Mouse (Mus musculus) stomach, embryonic 14.5 days (tissue): ENCODE data around the gene Ski. TPM values are rescaled to one million over a fixed set of nuclear protein-coding genes. Genes with fewer than 3 reads are reported as not detected.
A peak's percentile ranks its signal among the peaks of the same experiment; 100 is the strongest.

Experiments
- ATAC-seq: fragments of 200-750 bp; cut with Nextera tagmentation; 2 replicates; pipeline ENCODE4 v1.8.0; 2017; ENCODE audit warnings: low read depth, moderate TSS enrichment; ENCODE audit not compliant: insufficient number of reproducible peaks, insufficient read depth, low FRiP score
- H3K27ac ChIP-seq: fragments of 300-500 bp; sonication (generic); 2 replicates; pipeline ENCODE4 v1.5.1; 2014; ENCODE audit warnings: mild to moderate bottlenecking, low read length, moderate library complexity, mixed read lengths
- H3K27me3 ChIP-seq: fragments of 300-500 bp; sonication (generic); 2 replicates; pipeline ENCODE4 v1.6.1; 2014; ENCODE audit warnings: low read length, control low read depth, mixed read lengths; ENCODE audit not compliant: control insufficient read depth, insufficient read depth
- H3K36me3 ChIP-seq: fragments of 300-500 bp; sonication (generic); 2 replicates; pipeline ENCODE4 v1.6.1; 2014; ENCODE audit warnings: mild to moderate bottlenecking, control low read depth, low read length, moderate library complexity, mixed read lengths; ENCODE audit not compliant: control insufficient read depth, insufficient read depth
- H3K4me1 ChIP-seq: fragments of 300-500 bp; sonication (generic); 2 replicates; pipeline ENCODE4 v1.6.1; 2014; ENCODE audit warnings: low read length, control low read depth, mixed read lengths; ENCODE audit not compliant: control insufficient read depth, insufficient read depth
- H3K4me2 ChIP-seq: fragments of 300-500 bp; sonication (generic); replicated peaks from 2 replicates; pipeline ENCODE4 v1.6.1; 2014; ENCODE audit warnings: low read depth, low read length, control low read depth
- H3K4me3 ChIP-seq: fragments of 300-500 bp; sonication (generic); 2 replicates; pipeline ENCODE4 v1.5.1; 2014; ENCODE audit warnings: low read depth, low read length, control low read depth
- H3K9ac ChIP-seq: fragments of 300-500 bp; sonication (generic); replicated peaks from 2 replicates; pipeline ENCODE4 v1.6.1; 2014; ENCODE audit warnings: low read depth, mild to moderate bottlenecking, control low read depth, low read length, moderate library complexity, mixed read lengths
- H3K9me3 ChIP-seq: fragments of 300-500 bp; sonication (generic); 2 replicates; pipeline ENCODE4 v1.6.1; 2016; ENCODE audit warnings: low read depth, low read length, control low read depth; ENCODE audit not compliant: control insufficient read depth
- WGBS: fragments of 180-500 bp; shearing (Covaris S2); extraction: QIAGEN DNeasy Blood & Tissue Kit; methylation state at CpG from one replicate; pipeline ENCODE4 v1.1.7; 2014; 5-methylcytosine and 5-hydroxymethylcytosine counted together
- polyA plus RNA-seq: library from polyadenylated mRNA; unstranded; fragments of >200 nt; fragmentation: Nextera tagmentation; extraction: Ambion mirVana; gene quantifications from 2 replicates; pipeline ENCODE4 v1.2.1, GENCODE M21; 2014

Ski gene
- polyA plus RNA-seq, 1 experiment from 2014 or later = 32.0 TPM

DNA sequence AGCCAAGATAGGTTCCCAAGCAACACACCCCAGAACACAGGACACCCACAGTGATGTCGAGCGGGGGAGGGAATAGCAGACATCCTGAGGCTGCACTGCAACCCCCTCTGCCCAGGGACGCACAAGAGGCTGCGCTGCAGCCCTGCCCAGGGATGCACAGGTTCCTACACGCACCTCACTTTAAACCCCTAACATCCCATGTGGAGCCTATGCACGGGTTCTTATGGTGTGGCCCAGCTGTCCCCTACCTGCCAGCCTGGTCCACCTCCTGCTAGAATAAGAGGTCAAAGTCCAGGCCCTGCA is 8.7 kb downstream of the Ski start:
- 72% methylated on average over 6 of the region's 6 CpGs for WGBS
- no peak overlapping the region for H3K4me2 ChIP-seq

GRCm38 (mm10) chr4:155213052-155213751 is 9.2 kb downstream of the Ski start:
- Histone ChIP-seq H3K4me3 (no peak overlapping the region), H3K4me2 (no peak overlapping the region), H3K27me3 (no peaks in the 10 kb centered on the region), H3K27ac (no peak overlapping the region), H3K9ac (no peak overlapping the region), H3K4me1 (peaks cover 57% of the 10 kb centered on the region), H3K9me3 (no peaks in the 10 kb centered on the region), H3K36me3 (peaks cover 11% of the 10 kb centered on the region)
- ATAC-seq = no peak
- 61% methylated on average over 9 of the region's 9 CpGs for WGBS

More for the DNA sequence above, 8.7 kb downstream of the Ski start:
- Histone ChIP-seq H3K27ac (no peak overlapping the region), H3K9ac (no peak overlapping the region), H3K36me3 (peaks cover 11% of the 10 kb centered on the region), H3K9me3 (no peaks in the 10 kb centered on the region), H3K27me3 (no peaks in the 10 kb centered on the region), H3K4me1 (peaks cover 57% of the 10 kb centered on the region), H3K4me3 (no peak overlapping the region)
- ATAC-seq = peak; percentile 7; the same call in 1 of the 2 replicates

GRCm38 (mm10) chr4:155209494-155209893 is 12.9 kb downstream of the Ski start:
- peaks cover 48% of the 10 kb centered on the region for H3K4me1 ChIP-seq
- H3K4me2 ChIP-seq = no peak overlapping the region
- WGBS = 92% methylated on average over 5 of the region's 5 CpGs
- no peak overlapping the region for H3K27ac ChIP-seq
- H3K36me3 ChIP-seq = peaks cover 9% of the 10 kb centered on the region; the same call in 1 of the 2 replicates
- no peak overlapping the region for H3K9ac ChIP-seq
- no peak overlapping the region for H3K4me3 ChIP-seq
- no peak for ATAC-seq
- no peaks in the 10 kb centered on the region for H3K9me3 ChIP-seq
- H3K27me3 ChIP-seq = no peaks in the 10 kb centered on the region

- ATAC-seq = no peak
- Histone ChIP-seq H3K4me1 (peaks cover 44% of the 10 kb centered on the region), H3K4me3 (no peak overlapping the region), H3K9me3 (no peaks in the 10 kb centered on the region), H3K27ac (no peak overlapping the region), H3K27me3 (no peaks in the 10 kb centered on the region), H3K4me2 (no peak overlapping the region), H3K9ac (no peak overlapping the region), H3K36me3 (peaks cover 9% of the 10 kb centered on the region; the same call in 1 of the 2 replicates)
Measured at GRCm38 (mm10) chr4:155209079-155209478, 13.3 kb downstream of the Ski start.

- Histone ChIP-seq H3K27me3 (no peaks in the 10 kb centered on the region), H3K9me3 (no peaks in the 10 kb centered on the region), H3K9ac (no peak overlapping the region), H3K4me1 (peaks cover 39% of the 10 kb centered on the region), H3K4me2 (no peak overlapping the region), H3K27ac (no peak overlapping the region), H3K36me3 (peaks cover 9% of the 10 kb centered on the region; the same call in 1 of the 2 replicates), H3K4me3 (no peak overlapping the region)
- WGBS = 55% methylated on average over 7 of the region's 7 CpGs
- no peak for ATAC-seq
Measured at GRCm38 (mm10) chr4:155208613-155209012, 13.8 kb downstream of the Ski start.

DNA sequence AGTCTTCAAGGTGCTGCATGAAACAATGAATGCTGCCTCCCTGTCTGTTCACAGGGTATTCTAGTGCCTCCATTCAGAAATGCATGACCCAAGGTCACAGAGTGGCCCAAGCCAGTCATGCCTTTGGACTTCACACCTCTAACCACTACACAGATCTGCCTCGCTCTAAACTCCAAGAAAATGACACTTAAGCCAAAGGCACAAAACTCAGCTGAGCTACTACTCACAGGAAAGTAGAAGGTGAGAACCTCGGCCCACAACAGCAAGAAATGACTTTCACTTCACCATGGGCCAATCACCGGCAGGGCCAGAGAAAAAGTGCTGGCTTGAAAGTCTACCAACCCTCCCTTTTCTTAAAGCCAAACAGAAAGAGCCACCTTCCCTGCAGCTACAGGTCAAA is 14.6 kb downstream of the Ski start:
- 70% methylated on average over 3 of the region's 3 CpGs for WGBS
- H3K9ac ChIP-seq = no peak overlapping the region
- H3K27ac ChIP-seq = no peak overlapping the region; the same call in 1 of the 2 replicates

GRCm38 (mm10) chr4:155206498-155206897 is 15.9 kb downstream of the Ski start:
- no peaks in the 10 kb centered on the region for H3K9me3 ChIP-seq
- H3K27me3 ChIP-seq = no peaks in the 10 kb centered on the region
- no peak for ATAC-seq
- WGBS = 55% methylated on average over 7 of the region's 8 CpGs
- H3K4me2 ChIP-seq = no peak overlapping the region
- H3K36me3 ChIP-seq = peaks cover 9% of the 10 kb centered on the region; the same call in 1 of the 2 replicates
- H3K9ac ChIP-seq = no peak overlapping the region
- H3K4me3 ChIP-seq = no peak overlapping the region
- peaks cover 44% of the 10 kb centered on the region for H3K4me1 ChIP-seq
- no peak overlapping the region; the same call in 1 of the 2 replicates for H3K27ac ChIP-seq

More for the DNA sequence above, 14.6 kb downstream of the Ski start:
- Histone ChIP-seq H3K4me1 (peaks cover 37% of the 10 kb centered on the region), H3K4me3 (no peak overlapping the region), H3K4me2 (no peak overlapping the region), H3K36me3 (peaks cover 9% of the 10 kb centered on the region; the same call in 1 of the 2 replicates), H3K9me3 (no peaks in the 10 kb centered on the region), H3K27me3 (no peaks in the 10 kb centered on the region)
- no peak for ATAC-seq

GRCm38 (mm10) chr4:155205919-155206318 is 16.5 kb downstream of the Ski start:
- Histone ChIP-seq H3K4me1 (peaks cover 47% of the 10 kb centered on the region), H3K9me3 (no peaks in the 10 kb centered on the region), H3K4me2 (no peak overlapping the region), H3K9ac (no peak overlapping the region), H3K27me3 (no peaks in the 10 kb centered on the region), H3K27ac (no peak overlapping the region; the same call in 1 of the 2 replicates), H3K36me3 (peaks cover 6% of the 10 kb centered on the region; the same call in 1 of the 2 replicates), H3K4me3 (no peak overlapping the region)
- ATAC-seq = peak; percentile 64; the same call in 1 of the 2 replicates
- 55% methylated on average over 6 of the region's 6 CpGs for WGBS

- H3K27me3 ChIP-seq = no peaks in the 10 kb centered on the region
- ATAC-seq = no peak
- H3K36me3 ChIP-seq = no peaks in the 10 kb centered on the region; the same call in 1 of the 2 replicates
- WGBS = 85% methylated on average over 7 of the region's 7 CpGs
- H3K27ac ChIP-seq = no peak overlapping the region
- no peaks in the 10 kb centered on the region for H3K9me3 ChIP-seq
- no peak overlapping the region for H3K9ac ChIP-seq
- H3K4me1 ChIP-seq = peaks cover 53% of the 10 kb centered on the region
- no peak overlapping the region for H3K4me2 ChIP-seq
- no peak overlapping the region for H3K4me3 ChIP-seq
Measured at GRCm38 (mm10) chr4:155201764-155202163, 20.6 kb downstream of the Ski start.
